Mouse (Mus musculus): ENCODE results near the gene Rtn4r. TPM values are rescaled to one million over a fixed set of nuclear protein-coding genes. Genes with fewer than 3 reads are reported as not detected.

Rtn4r gene
- polyA plus RNA-seq, 1 experiment from 2014 or later, result 7.8 TPM

Small RNA genes lying within 50 kb of the gene (microRNA-seq; reads per million reads assigned to microRNA genes)
- not detected for gene Mir6366

Other genes with a start within 250 kb of the Rtn4r start
- gene Gm20518, start 236.0 kb upstream of the Rtn4r start, polyA plus RNA-seq (2016; fragmentation: Nextera tagmentation; extraction: Ambion mirVana), result 0.66 and 0.73 TPM in 2 replicates
- gene Tssk1, start 233.4 kb upstream of the Rtn4r start, polyA plus RNA-seq (2016; fragmentation: Nextera tagmentation; extraction: Ambion mirVana), result 0.07 and 0.10 TPM in 2 replicates
- gene Dgcr2, start 229.1 kb upstream of the Rtn4r start, polyA plus RNA-seq (2016; fragmentation: Nextera tagmentation; extraction: Ambion mirVana), result 101 and 106 TPM in 2 replicates
- gene Tssk2, start 229.0 kb upstream of the Rtn4r start, polyA plus RNA-seq (2016; fragmentation: Nextera tagmentation; extraction: Ambion mirVana), result 0.17 and 0.21 TPM in 2 replicates
- gene Ess2, start 216.3 kb upstream of the Rtn4r start, polyA plus RNA-seq (2016; fragmentation: Nextera tagmentation; extraction: Ambion mirVana), result 50.0 and 51.1 TPM in 2 replicates
- gene Gsc2, start 212.6 kb upstream of the Rtn4r start, polyA plus RNA-seq (2016; fragmentation: Nextera tagmentation; extraction: Ambion mirVana), result 1.1 and 2.6 TPM in 2 replicates
- 142 and 153 TPM in 2 replicates for gene Slc25a1, start 199.4 kb upstream of the Rtn4r start, polyA plus RNA-seq (2016; fragmentation: Nextera tagmentation; extraction: Ambion mirVana)
- not detected in 2 replicates for gene Vpreb2, start 147.2 kb upstream of the Rtn4r start, polyA plus RNA-seq (2016; fragmentation: Nextera tagmentation; extraction: Ambion mirVana)
- gene Dgcr6, start 74.8 kb upstream of the Rtn4r start, polyA plus RNA-seq (2016; fragmentation: Nextera tagmentation; extraction: Ambion mirVana), result 132 and 139 TPM in 2 replicates
- 5.9 and 7.0 TPM in 2 replicates for gene Prodh, start 37.4 kb upstream of the Rtn4r start, polyA plus RNA-seq (2016; fragmentation: Nextera tagmentation; extraction: Ambion mirVana)
- not detected in 2 replicates for gene Ccdc188, start 90.2 kb downstream of the Rtn4r start, polyA plus RNA-seq (2016; fragmentation: Nextera tagmentation; extraction: Ambion mirVana)
- 19.4 TPM in 2 replicates for gene Zdhhc8, start 107.5 kb downstream of the Rtn4r start, polyA plus RNA-seq (2016; fragmentation: Nextera tagmentation; extraction: Ambion mirVana)
- 99.6 and 102 TPM in 2 replicates for gene Trmt2a, start 121.0 kb downstream of the Rtn4r start, polyA plus RNA-seq (2016; fragmentation: Nextera tagmentation; extraction: Ambion mirVana)
- 675 and 701 TPM in 2 replicates for gene Ranbp1, start 121.1 kb downstream of the Rtn4r start, polyA plus RNA-seq (2016; fragmentation: Nextera tagmentation; extraction: Ambion mirVana)
- gene Gm49776, start 130.7 kb downstream of the Rtn4r start, polyA plus RNA-seq (2016; fragmentation: Nextera tagmentation; extraction: Ambion mirVana), result 1.7 and 3.9 TPM in 2 replicates
- 34.2 and 35.0 TPM in 2 replicates for gene Dgcr8, start 161.6 kb downstream of the Rtn4r start, polyA plus RNA-seq (2016; fragmentation: Nextera tagmentation; extraction: Ambion mirVana)
- 48.2 and 50.5 TPM in 2 replicates for gene Tango2, start 220.5 kb downstream of the Rtn4r start, polyA plus RNA-seq (2016; fragmentation: Nextera tagmentation; extraction: Ambion mirVana)
- 105 and 119 TPM in 2 replicates for gene Arvcf, start 220.5 kb downstream of the Rtn4r start, polyA plus RNA-seq (2016; fragmentation: Nextera tagmentation; extraction: Ambion mirVana)

All from hindbrain, embryonic 12.5 days (tissue).